Mouse (Mus musculus): ENCODE results near the gene Ing5.

DNA sequence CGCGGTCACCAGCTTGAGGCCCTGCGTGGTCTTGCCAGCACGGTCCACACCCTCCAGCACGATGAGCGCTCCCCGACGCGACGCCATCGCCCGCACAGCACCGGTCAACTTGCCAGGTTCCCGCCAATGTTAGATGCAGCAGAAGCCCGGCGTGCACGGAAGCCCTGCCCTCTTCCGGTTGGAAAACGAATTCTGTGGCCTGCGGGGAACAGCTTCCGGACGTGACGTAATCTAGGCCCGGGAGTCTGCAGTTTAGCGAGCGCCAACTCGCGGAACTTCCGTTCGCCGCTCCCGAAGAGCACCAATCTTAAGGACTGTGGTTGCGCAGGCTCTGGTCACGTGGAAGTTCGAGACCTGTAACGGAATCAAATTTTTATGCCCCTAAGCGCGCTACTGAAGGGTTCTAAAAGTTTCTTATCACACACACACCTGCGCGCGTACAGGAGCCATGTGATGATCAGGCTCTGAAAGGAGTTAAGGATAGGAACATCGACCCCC, 2.0 kb upstream of the Ing5 start, which contains the start of gene Dtymk:
- 0 out of 2 replicates have a peak, but pooled peaks have one; percentile 19 for TF ChIP-seq EP300 (IDR thresholded peaks at IDR 0.05)
- TF ChIP-seq CTCF (IDR thresholded peaks at IDR 0.05), result peak; percentile 71
